Mouse (Mus musculus) liver, embryonic 11.5 days (tissue): ENCODE results near the gene Daam1. TPM values are rescaled to one million over a fixed set of nuclear protein-coding genes. Genes with fewer than 3 reads are reported as not detected.

ENCODE experiments used
- ATAC-seq: fragments of 200-750 bp; cut with Nextera tagmentation; replicated peaks from 2 replicates; pipeline ENCODE4 v1.8.0; 2017; ENCODE audit warnings: moderate number of reproducible peaks, mild to moderate bottlenecking, moderate TSS enrichment, moderate library complexity; ENCODE audit not compliant: low FRiP score
- DNase-seq: peaks from one replicate; pipeline ENCODE4 v3.0.0-alpha.2; 2017; ENCODE audit warnings: low spot score
- H3K27ac ChIP-seq: fragments of 300-500 bp; sonication (generic); 2 replicates; pipeline ENCODE4 v1.5.1; 2014; ENCODE audit warnings: mild to moderate bottlenecking, low read depth, low read length, control low read depth
- H3K27me3 ChIP-seq: fragments of 300-500 bp; sonication (generic); replicated peaks from 2 replicates; pipeline ENCODE4 v1.6.1; 2014; ENCODE audit warnings: low read length, mixed read lengths; ENCODE audit not compliant: control insufficient read depth, insufficient read depth
- H3K36me3 ChIP-seq: fragments of 300-500 bp; sonication (generic); 2 replicates; pipeline ENCODE4 v1.6.1; 2014; ENCODE audit warnings: mild to moderate bottlenecking, low read length, moderate library complexity, mixed read lengths; ENCODE audit not compliant: control insufficient read depth, insufficient read depth
- H3K4me1 ChIP-seq: fragments of 300-500 bp; sonication (generic); replicated peaks from 2 replicates; pipeline ENCODE4 v1.6.1; 2014; ENCODE audit warnings: low read length, mixed read lengths; ENCODE audit not compliant: control insufficient read depth, insufficient read depth
- H3K4me2 ChIP-seq: fragments of 300-500 bp; sonication (generic); 2 replicates; pipeline ENCODE4 v1.6.1; 2014; ENCODE audit warnings: mild to moderate bottlenecking, control low read depth, moderate library complexity
- H3K4me3 ChIP-seq: fragments of 300-500 bp; sonication (generic); 2 replicates; pipeline ENCODE4 v1.5.1; 2014; ENCODE audit warnings: low read depth, low read length, control low read depth
- H3K9ac ChIP-seq: fragments of 300-500 bp; sonication (generic); 2 replicates; pipeline ENCODE4 v1.6.1; 2014; ENCODE audit warnings: low read depth, low read length, control low read depth
- H3K9me3 ChIP-seq: fragments of 300-500 bp; sonication (generic); 2 replicates; pipeline ENCODE4 v1.6.1; 2016; ENCODE audit warnings: low read length, inconsistent platforms, mixed read lengths; ENCODE audit not compliant: control insufficient read depth
- WGBS: fragments of 180-500 bp; shearing (Covaris S2); extraction: QIAGEN DNeasy Blood & Tissue Kit; methylation state at CpG from one replicate; pipeline ENCODE4 v1.1.7; 2014; 5-methylcytosine and 5-hydroxymethylcytosine counted together
- polyA plus RNA-seq: library from polyadenylated mRNA; unstranded; fragments of >200 nt; fragmentation: Nextera tagmentation; extraction: Ambion mirVana; gene quantifications from 2 replicates; pipeline ENCODE4 v1.2.1, GENCODE M21; 2014

Daam1 gene
- 15.2 and 16.4 TPM in 2 replicates for polyA plus RNA-seq

DNA sequence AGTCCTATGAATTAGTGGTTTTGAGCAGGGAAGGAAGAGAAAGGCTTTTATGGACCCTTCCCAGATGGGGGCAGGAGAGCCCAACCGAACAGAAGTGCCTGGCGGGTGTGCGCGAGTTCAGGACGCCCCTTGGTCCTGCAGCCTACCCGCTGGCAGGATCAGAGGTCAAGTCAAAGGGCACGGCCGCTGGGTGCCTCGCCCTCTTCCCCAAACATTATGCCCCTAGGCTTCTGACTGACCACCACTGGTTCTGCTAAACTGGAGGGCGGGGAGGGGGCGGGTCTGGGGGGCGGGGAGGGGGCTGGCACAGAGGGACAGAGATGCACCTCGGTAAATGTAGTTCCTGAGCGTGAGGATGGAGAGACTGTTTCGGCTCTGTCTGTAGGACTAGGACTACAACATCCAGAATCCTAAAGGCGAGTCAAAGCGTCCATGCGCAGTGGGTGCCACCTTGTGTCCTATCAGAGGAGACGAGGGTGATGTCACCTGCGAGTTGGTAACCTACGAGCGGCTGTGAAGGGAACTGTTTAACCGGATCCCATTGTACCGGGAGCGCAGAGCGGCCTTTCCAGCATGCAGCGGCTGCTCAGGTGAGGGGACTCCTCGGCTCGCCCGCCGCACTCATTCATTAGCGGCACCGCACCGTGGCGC lies at the start of gene Daam1:
Gene Daam1 (plus strand): TSS at position 472 of the 651 bp plus-strand sequence.
- Histone ChIP-seq H3K36me3 (no peaks in the 10 kb centered on the region), H3K27me3 (no peaks in the 10 kb centered on the region), H3K9me3 (no peaks in the 10 kb centered on the region), H3K4me2 (peak within 1 kb of the TSS; percentile 81), H3K4me3 (peak within 1 kb of the TSS; percentile 94), H3K9ac (peak within 1 kb of the TSS; percentile 85), H3K4me1 (peaks cover 26% of the 10 kb centered on the region), H3K27ac (peak within 1 kb of the TSS; percentile 91)
- WGBS = 1% methylated on average over 35 of the region's 35 CpGs
- DNase-seq (peak; percentile 82), ATAC-seq (peak; percentile 98)

DNA sequence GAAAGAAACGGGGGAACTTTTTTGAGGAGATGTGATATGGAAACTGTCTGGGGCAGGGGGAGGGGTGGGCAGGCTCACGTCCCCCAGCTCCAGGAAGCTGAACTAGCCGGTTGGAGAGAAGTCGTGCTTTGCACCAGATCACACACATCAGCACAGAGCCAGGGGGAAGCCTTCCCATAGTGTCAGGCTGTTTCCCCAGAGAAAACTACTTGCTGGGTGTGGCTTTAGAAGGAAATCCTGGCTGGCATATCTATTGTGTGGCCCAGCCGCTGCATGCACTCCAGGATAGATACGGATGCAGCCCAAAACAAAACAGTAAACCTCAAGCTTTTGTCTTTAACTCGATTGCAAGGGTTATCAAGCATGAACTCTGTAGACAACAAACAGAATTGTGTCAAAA lies 49.7 kb upstream of the Daam1 start:
- Histone ChIP-seq H3K4me2 (no peak overlapping the region), H3K4me3 (no peak overlapping the region), H3K9ac (no peak overlapping the region), H3K36me3 (no peaks in the 10 kb centered on the region), H3K27me3 (no peaks in the 10 kb centered on the region), H3K9me3 (no peaks in the 10 kb centered on the region), H3K27ac (no peak overlapping the region), H3K4me1 (no peaks in the 10 kb centered on the region; the same call in 1 of the 2 replicates)
- WGBS = 26% methylated on average over 7 of the region's 7 CpGs
- DNase-seq (no peak), ATAC-seq (no peak)

DNA sequence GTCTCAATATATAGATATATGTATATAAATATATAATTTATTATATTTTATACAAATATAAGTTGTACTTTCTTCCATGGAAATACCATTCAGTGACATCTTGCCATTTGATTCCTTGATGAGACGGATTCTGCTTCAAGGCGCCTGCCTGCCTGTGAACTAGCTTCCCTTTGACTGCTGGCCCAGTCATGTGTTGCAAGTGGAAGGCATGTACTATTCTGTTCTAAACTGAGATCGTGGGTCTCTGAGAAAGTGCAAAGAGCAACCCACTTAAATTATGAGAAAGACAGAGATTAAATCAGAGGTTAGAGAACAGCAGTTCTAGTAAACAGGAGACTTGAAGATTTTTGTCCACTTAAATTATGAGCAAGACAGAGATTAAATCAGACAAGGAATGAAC lies 46.9 kb upstream of the Daam1 start:
- H3K9me3 ChIP-seq = no peaks in the 10 kb centered on the region
- no peak overlapping the region for H3K27ac ChIP-seq
- WGBS = 80% methylated on average over 3 of the region's 3 CpGs
- no peaks in the 10 kb centered on the region for H3K27me3 ChIP-seq
- DNase-seq (no peak), ATAC-seq (no peak)
- no peaks in the 10 kb centered on the region for H3K36me3 ChIP-seq
- no peaks in the 10 kb centered on the region; the same call in 1 of the 2 replicates for H3K4me1 ChIP-seq
- no peak overlapping the region for H3K4me3 ChIP-seq
- no peak overlapping the region for H3K9ac ChIP-seq
- no peak overlapping the region for H3K4me2 ChIP-seq

DNA sequence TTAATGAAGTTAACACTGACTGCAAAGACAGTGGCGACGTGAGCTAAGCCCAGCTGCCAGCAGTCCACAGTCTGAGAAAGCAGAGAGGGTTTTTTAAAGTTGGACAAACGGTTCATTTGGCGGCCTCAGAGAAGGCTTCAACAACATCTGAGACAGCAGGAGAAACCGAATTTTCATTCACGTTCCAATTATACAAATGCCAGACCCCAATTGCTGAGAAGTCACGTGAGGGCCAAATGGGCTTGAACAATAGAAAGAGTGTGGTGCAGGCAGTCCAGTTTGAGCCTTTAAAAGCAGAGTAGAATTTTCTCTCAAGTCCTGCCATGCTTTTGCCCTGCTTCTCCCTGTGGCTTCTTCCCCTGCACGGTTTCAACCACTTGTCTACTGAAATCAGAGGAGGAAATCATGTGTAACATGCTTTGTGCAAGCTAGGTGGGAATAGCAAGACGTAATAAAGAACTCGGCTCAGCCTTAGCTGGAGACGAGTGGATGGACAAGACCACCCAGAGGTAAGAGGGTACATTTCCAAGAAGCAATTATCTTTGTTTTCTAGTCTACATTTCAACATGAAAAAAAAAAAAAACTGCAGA lies 46.1 kb upstream of the Daam1 start:
- Histone ChIP-seq H3K9ac (no peak overlapping the region), H3K4me3 (no peak overlapping the region), H3K27ac (no peak overlapping the region), H3K4me1 (no peaks in the 10 kb centered on the region; the same call in 1 of the 2 replicates), H3K4me2 (no peak overlapping the region), H3K27me3 (no peaks in the 10 kb centered on the region), H3K9me3 (no peaks in the 10 kb centered on the region), H3K36me3 (no peaks in the 10 kb centered on the region)
- WGBS = 75% methylated on average over 11 of the region's 11 CpGs
- ATAC-seq (no peak), DNase-seq (no peak)

DNA sequence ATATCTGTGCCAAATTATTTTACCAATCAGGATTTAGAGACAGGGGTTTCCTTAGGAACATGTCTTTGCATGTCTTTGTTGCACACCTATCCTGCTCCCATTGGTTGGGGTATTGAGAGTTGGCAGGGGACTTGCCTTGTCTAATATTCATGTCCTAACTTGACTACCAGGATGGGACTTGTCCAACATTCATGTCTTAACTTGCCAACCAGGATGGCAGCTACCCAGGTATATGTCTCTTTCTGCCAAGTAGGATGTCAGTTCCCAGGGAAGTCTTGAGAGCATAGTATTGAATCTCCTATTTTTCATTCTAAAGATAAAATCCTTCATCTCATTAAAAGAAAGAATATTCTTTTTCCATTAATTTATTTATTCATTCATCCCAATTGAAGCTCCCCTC lies 44.4 kb upstream of the Daam1 start:
- no peaks in the 10 kb centered on the region for H3K36me3 ChIP-seq
- H3K27ac ChIP-seq = no peak overlapping the region
- H3K4me1 ChIP-seq = no peaks in the 10 kb centered on the region
- no peak overlapping the region for H3K9ac ChIP-seq
- H3K27me3 ChIP-seq = no peaks in the 10 kb centered on the region
- H3K4me2 ChIP-seq = no peak overlapping the region
- DNase-seq (no peak), ATAC-seq (no peak)
- H3K4me3 ChIP-seq = no peak overlapping the region
- no peaks in the 10 kb centered on the region for H3K9me3 ChIP-seq

DNA sequence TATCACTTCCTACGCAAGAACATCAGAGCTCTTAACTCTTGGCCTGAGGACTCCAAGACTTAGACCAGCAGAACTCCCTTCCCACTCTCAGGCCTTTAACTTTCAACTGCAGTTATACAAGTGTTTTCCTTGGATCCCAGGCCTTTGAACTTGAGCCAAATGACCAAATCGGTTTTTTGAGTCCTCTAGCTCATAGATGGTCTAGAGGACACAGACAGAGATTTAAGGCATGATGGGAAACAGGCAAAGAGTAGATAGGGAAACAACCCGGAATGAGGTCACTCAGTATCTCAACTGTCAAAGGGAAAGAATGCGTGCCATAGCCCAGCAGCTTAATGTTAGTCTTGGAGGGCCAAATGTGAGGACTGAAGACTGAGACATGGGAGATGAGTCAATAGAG lies 42.1 kb upstream of the Daam1 start:
- Histone ChIP-seq H3K9me3 (no peaks in the 10 kb centered on the region), H3K9ac (no peak overlapping the region), H3K4me3 (no peak overlapping the region), H3K36me3 (no peaks in the 10 kb centered on the region), H3K27me3 (no peaks in the 10 kb centered on the region), H3K4me2 (no peak overlapping the region), H3K4me1 (no peaks in the 10 kb centered on the region), H3K27ac (no peak overlapping the region)
- ATAC-seq (no peak), DNase-seq (no peak)
- WGBS = 70% methylated on average over 4 of the region's 4 CpGs

DNA sequence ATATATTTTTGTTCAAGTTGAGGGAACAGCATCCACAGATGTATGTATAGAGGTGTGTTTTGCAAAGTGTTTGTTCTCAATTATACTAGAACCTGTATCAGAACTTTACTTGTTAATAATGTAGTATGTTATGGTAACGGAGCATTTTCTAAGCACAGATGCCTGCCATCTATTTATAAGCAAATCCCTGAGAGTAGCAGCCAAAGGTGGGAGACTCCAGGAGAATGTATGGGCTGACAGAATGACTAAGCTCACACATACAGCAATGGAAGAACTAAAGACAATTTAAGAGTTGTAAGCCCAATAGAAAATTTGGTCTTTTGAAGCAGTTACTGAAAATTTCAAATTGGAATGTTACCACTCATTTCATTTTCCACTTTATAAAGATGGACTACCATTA lies 40.3 kb upstream of the Daam1 start:
- 93% methylated on average over 1 of the region's 1 CpGs for WGBS
- no peak for ATAC-seq

DNA sequence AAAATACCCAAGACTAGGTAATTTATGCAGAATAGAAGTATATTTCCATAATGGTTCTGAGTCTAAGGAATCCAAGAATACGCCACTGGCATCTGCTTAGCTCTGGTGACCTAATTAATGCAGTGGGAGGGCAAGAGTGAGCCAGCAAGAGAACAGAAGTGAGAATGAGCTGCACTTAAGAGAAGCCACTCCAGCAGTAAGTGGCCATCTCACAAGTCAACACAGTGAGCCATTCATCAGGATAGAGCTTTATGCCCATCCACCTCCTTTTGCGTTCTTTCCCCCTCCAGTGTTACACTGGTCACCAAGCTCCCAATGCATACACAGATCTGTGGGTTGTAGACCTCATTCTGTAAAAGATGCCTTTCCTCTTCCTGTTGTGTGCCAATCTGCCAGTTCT lies 37.8 kb upstream of the Daam1 start:
- Histone ChIP-seq H3K36me3 (no peaks in the 10 kb centered on the region), H3K4me3 (no peak overlapping the region), H3K4me1 (peaks cover 3% of the 10 kb centered on the region; the same call in 1 of the 2 replicates), H3K9me3 (no peaks in the 10 kb centered on the region), H3K9ac (no peak overlapping the region), H3K27me3 (no peaks in the 10 kb centered on the region), H3K4me2 (no peak overlapping the region), H3K27ac (no peak overlapping the region)
- WGBS = 75% methylated on average over 2 of the region's 2 CpGs
- DNase-seq (no peak), ATAC-seq (no peak)

More for the DNA sequence above, 40.3 kb upstream of the Daam1 start:
- Histone ChIP-seq H3K4me1 (no peaks in the 10 kb centered on the region), H3K27ac (no peak overlapping the region), H3K9ac (no peak overlapping the region), H3K4me2 (no peak overlapping the region), H3K4me3 (no peak overlapping the region), H3K27me3 (no peaks in the 10 kb centered on the region), H3K36me3 (no peaks in the 10 kb centered on the region), H3K9me3 (no peaks in the 10 kb centered on the region)
- DNase-seq = no peak

DNA sequence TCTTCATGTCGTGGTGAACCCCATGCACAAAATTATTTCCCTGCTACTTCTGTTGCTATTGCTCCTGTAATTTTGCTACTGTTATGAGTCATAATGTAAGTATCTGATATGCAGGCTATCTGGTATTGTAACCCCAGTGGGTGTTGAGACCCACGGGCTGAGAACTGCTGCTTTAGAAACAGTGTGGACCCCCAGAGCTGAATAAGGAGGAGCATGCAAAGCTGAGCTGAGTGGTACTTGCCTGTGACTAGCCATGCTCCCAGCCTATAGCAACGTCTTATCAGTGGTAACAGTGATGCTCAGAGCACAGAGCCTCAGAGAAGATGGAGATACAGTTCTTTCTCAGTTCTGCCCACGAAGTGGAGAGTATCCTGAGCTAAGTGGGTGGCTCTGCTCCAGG lies 35.3 kb upstream of the Daam1 start:
- H3K27me3 ChIP-seq = no peaks in the 10 kb centered on the region

More for the DNA sequence above, 35.3 kb upstream of the Daam1 start:
- no peak overlapping the region for H3K4me2 ChIP-seq
- H3K9ac ChIP-seq = no peak overlapping the region
- H3K27ac ChIP-seq = no peak overlapping the region
- 41% methylated on average over 4 of the region's 4 CpGs for WGBS
- no peaks in the 10 kb centered on the region for H3K9me3 ChIP-seq
- H3K4me3 ChIP-seq = no peak overlapping the region
- ATAC-seq (no peak), DNase-seq (no peak)
- peaks cover 3% of the 10 kb centered on the region; the same call in 1 of the 2 replicates for H3K4me1 ChIP-seq
- H3K36me3 ChIP-seq = no peaks in the 10 kb centered on the region
